Mouse (Mus musculus): ENCODE measurements around the gene Fgfbp1. TPM values are rescaled to one million over a fixed set of nuclear protein-coding genes. Genes with fewer than 3 reads are reported as not detected.

Gene Fgfbp1
- polyA plus RNA-seq (2012; ENCODE audit: insufficient read depth, low replicate concordance) = not detected in 2 replicates

- H3K4me3 ChIP-seq (replicated peaks) = no peak within 1 kb of the TSS
- 0 out of 2 replicates have a peak, but pooled peaks cover 3% of the 10 kb centered on the region for H3K9me3 ChIP-seq
- TF ChIP-seq GATA1 (IDR thresholded peaks at IDR 0.05; ENCODE audit: borderline replicate concordance, low read length) (no peak), FLI1 (IDR thresholded peaks at IDR 0.05; ENCODE audit: low read length) (no peak)
- no peaks in the 10 kb centered on the region for H3K4me1 ChIP-seq
- no peaks in the 10 kb centered on the region for H3K36me3 ChIP-seq (replicated peaks; ENCODE audit: low read length)
- peaks cover 14% of the 10 kb centered on the region for H3K27me3 ChIP-seq (replicated peaks)
These were observed at the start of gene Fgfbp1 for GRCm38 (mm10) chr5:43981620-43982019. TSS of gene Fgfbp1 (minus strand) at chr5:43981779.

- Histone ChIP-seq H3K4me1 (peaks cover 5% of the 10 kb centered on the region; the same call in 1 of the 2 replicates), H3K36me3 (replicated peaks; ENCODE audit: low read length) (no peaks in the 10 kb centered on the region), H3K4me3 (replicated peaks) (no peak overlapping the region), H3K27me3 (replicated peaks) (peaks cover 8% of the 10 kb centered on the region), H3K9me3 (no peaks in the 10 kb centered on the region)
- TF ChIP-seq FLI1 (IDR thresholded peaks at IDR 0.05; ENCODE audit: low read length) (no peak), GATA1 (IDR thresholded peaks at IDR 0.05; ENCODE audit: borderline replicate concordance, low read length) (no peak)
These were observed 16.9 kb upstream of the Fgfbp1 start for GRCm38 (mm10) chr5:43998295-43998989.

- Histone ChIP-seq H3K4me1 (peaks cover 5% of the 10 kb centered on the region; the same call in 1 of the 2 replicates), H3K36me3 (replicated peaks; ENCODE audit: low read length) (no peaks in the 10 kb centered on the region), H3K4me3 (replicated peaks) (no peak overlapping the region), H3K27me3 (replicated peaks) (peaks cover 8% of the 10 kb centered on the region), H3K9me3 (no peaks in the 10 kb centered on the region)
- TF ChIP-seq FLI1 (IDR thresholded peaks at IDR 0.05; ENCODE audit: low read length) (no peak), GATA1 (IDR thresholded peaks at IDR 0.05; ENCODE audit: borderline replicate concordance, low read length) (no peak)
These were observed 16.0 kb upstream of the Fgfbp1 start for GRCm38 (mm10) chr5:43997626-43998025.

- Histone ChIP-seq H3K36me3 (replicated peaks; ENCODE audit: low read length) (no peaks in the 10 kb centered on the region), H3K27me3 (replicated peaks) (peaks cover 8% of the 10 kb centered on the region), H3K4me1 (peaks cover 5% of the 10 kb centered on the region; the same call in 1 of the 2 replicates), H3K9me3 (no peaks in the 10 kb centered on the region), H3K4me3 (replicated peaks) (no peak overlapping the region)
- no peak for TF ChIP-seq FLI1 (IDR thresholded peaks at IDR 0.05; ENCODE audit: low read length)
These were observed 14.6 kb upstream of the Fgfbp1 start for GRCm38 (mm10) chr5:43996162-43996561.

GRCm38 (mm10) chr5:43994981-43995380 lies 13.4 kb upstream of the Fgfbp1 start:
- TF ChIP-seq FLI1 (IDR thresholded peaks at IDR 0.05; ENCODE audit: low read length) = no peak
- no peak for TF ChIP-seq GATA1 (IDR thresholded peaks at IDR 0.05; ENCODE audit: borderline replicate concordance, low read length)
- Histone ChIP-seq H3K4me1 (peaks cover 5% of the 10 kb centered on the region; the same call in 1 of the 2 replicates), H3K27me3 (replicated peaks) (peaks cover 12% of the 10 kb centered on the region), H3K36me3 (replicated peaks; ENCODE audit: low read length) (no peaks in the 10 kb centered on the region), H3K4me3 (replicated peaks) (no peak overlapping the region), H3K9me3 (no peaks in the 10 kb centered on the region)

- H3K36me3 ChIP-seq (replicated peaks; ENCODE audit: low read length) = no peaks in the 10 kb centered on the region
- TF ChIP-seq FLI1 (IDR thresholded peaks at IDR 0.05; ENCODE audit: low read length) = no peak
- no peak for TF ChIP-seq GATA1 (IDR thresholded peaks at IDR 0.05; ENCODE audit: borderline replicate concordance, low read length)
- H3K27me3 ChIP-seq (replicated peaks) = peaks cover 10% of the 10 kb centered on the region
- no peak overlapping the region for H3K4me3 ChIP-seq (replicated peaks)
- no peaks in the 10 kb centered on the region for H3K9me3 ChIP-seq
- H3K4me1 ChIP-seq = no peaks in the 10 kb centered on the region
These were observed 8.7 kb upstream of the Fgfbp1 start for GRCm38 (mm10) chr5:43990316-43990715.

GRCm38 (mm10) chr5:43989017-43989416 lies 7.4 kb upstream of the Fgfbp1 start:
- Histone ChIP-seq H3K4me1 (no peaks in the 10 kb centered on the region), H3K36me3 (replicated peaks; ENCODE audit: low read length) (no peaks in the 10 kb centered on the region), H3K27me3 (replicated peaks) (peaks cover 8% of the 10 kb centered on the region), H3K9me3 (no peaks in the 10 kb centered on the region), H3K4me3 (replicated peaks) (no peak overlapping the region)
- TF ChIP-seq GATA1 (IDR thresholded peaks at IDR 0.05; ENCODE audit: borderline replicate concordance, low read length) = no peak
- no peak for TF ChIP-seq FLI1 (IDR thresholded peaks at IDR 0.05; ENCODE audit: low read length)

- Histone ChIP-seq H3K9me3 (no peaks in the 10 kb centered on the region), H3K4me1 (no peaks in the 10 kb centered on the region), H3K27me3 (replicated peaks) (peaks cover 12% of the 10 kb centered on the region), H3K4me3 (replicated peaks) (no peak overlapping the region), H3K36me3 (replicated peaks; ENCODE audit: low read length) (no peaks in the 10 kb centered on the region)
- TF ChIP-seq FLI1 (IDR thresholded peaks at IDR 0.05; ENCODE audit: low read length) = no peak
- TF ChIP-seq GATA1 (IDR thresholded peaks at IDR 0.05; ENCODE audit: borderline replicate concordance, low read length) = no peak
These were observed 4.6 kb upstream of the Fgfbp1 start for GRCm38 (mm10) chr5:43986212-43986611.

- TF ChIP-seq FLI1 (IDR thresholded peaks at IDR 0.05; ENCODE audit: low read length) = no peak
- no peak for TF ChIP-seq GATA1 (IDR thresholded peaks at IDR 0.05; ENCODE audit: borderline replicate concordance, low read length)
- H3K4me1 ChIP-seq = no peaks in the 10 kb centered on the region
- no peaks in the 10 kb centered on the region for H3K36me3 ChIP-seq (replicated peaks; ENCODE audit: low read length)
- H3K27me3 ChIP-seq (replicated peaks) = peaks cover 10% of the 10 kb centered on the region
- H3K9me3 ChIP-seq = 0 out of 2 replicates have a peak, but pooled peaks cover 3% of the 10 kb centered on the region
- no peak overlapping the region for H3K4me3 ChIP-seq (replicated peaks)
These were observed 1.3 kb upstream of the Fgfbp1 start for GRCm38 (mm10) chr5:43982896-43983295.

- H3K27me3 ChIP-seq (replicated peaks) = peaks cover 14% of the 10 kb centered on the region
- no peak for TF ChIP-seq GATA1 (IDR thresholded peaks at IDR 0.05; ENCODE audit: borderline replicate concordance, low read length)
- TF ChIP-seq FLI1 (IDR thresholded peaks at IDR 0.05; ENCODE audit: low read length) = no peak
- H3K9me3 ChIP-seq = 0 out of 2 replicates have a peak, but pooled peaks cover 3% of the 10 kb centered on the region
- no peak overlapping the region for H3K4me3 ChIP-seq (replicated peaks)
- no peaks in the 10 kb centered on the region for H3K36me3 ChIP-seq (replicated peaks; ENCODE audit: low read length)
- H3K4me1 ChIP-seq = no peaks in the 10 kb centered on the region
These were observed 1.2 kb downstream of the Fgfbp1 start for GRCm38 (mm10) chr5:43980397-43980796.

All from megakaryocyte, embryonic 14.5 days (primary cell).